Mouse (Mus musculus): ENCODE data around the gene Cinp.

GRCm38 (mm10) chr12:110935983-110936620 is 47.2 kb upstream of the Cinp start:
- TF ChIP-seq CTCF (IDR thresholded peaks at IDR 0.05; ENCODE audit: low read depth): peak; percentile 98
- TF ChIP-seq EP300 (IDR thresholded peaks at IDR 0.05; ENCODE audit: low read depth): no peak
